Mouse (Mus musculus): ENCODE measurements at regions not wholly inside any gene's neighbourhood (a gene's known extent, or its start where the extent isn't known, plus 50 kb on each side); places are given as distances from the start of the nearest gene placed in this dataset.

- TF ChIP-seq CTCF (IDR thresholded peaks at IDR 0.05; ENCODE audit: borderline replicate concordance, extremely low read depth, insufficient read depth, insufficient read length): no peak
- no peak for TF ChIP-seq POLR2A (IDR thresholded peaks at IDR 0.05; ENCODE audit: borderline replicate concordance, extremely low read depth, insufficient read depth, insufficient read length, poor library complexity, severe bottlenecking)
Observed at GRCm38 (mm10) chr3:42566731-42567130, 824.3 kb downstream of the D3Ertd751e start.
